Mouse (Mus musculus) cerebellum, adult 2 months (tissue): ENCODE measurements around the gene Tfdp2.

Experiments used
- CTCF ChIP-seq: fragments of 200-500 bp; IDR thresholded peaks from 2 replicates; pipeline ENCODE4 v1.5.1; 2011; ENCODE audit warnings: low read depth, mild to moderate bottlenecking, control low read depth, low read length, moderate library complexity, borderline replicate concordance; ENCODE audit not compliant: insufficient read depth
- POLR2A ChIP-seq: fragments of 200-500 bp; IDR thresholded peaks from 2 replicates; pipeline ENCODE4 v1.6.1; 2011; ENCODE audit warnings: low read length, control low read depth, borderline replicate concordance; ENCODE audit not compliant: insufficient read depth

GRCm38 (mm10) chr9:96214171-96214570 is 18.1 kb downstream of the Tfdp2 start:
- TF ChIP-seq CTCF (no peak), POLR2A (no peak)
